Mouse (Mus musculus) spleen, adult 2 months (tissue): ENCODE results near the gene Sema6c. TPM values are rescaled to one million over a fixed set of nuclear protein-coding genes. Genes with fewer than 3 reads are reported as not detected.

Source experiments
- DNase-seq, 2 experiments: peaks; one replicate each; pipeline versions ENCODE4 v3.0.0 to v3.0.0-alpha.2; 2012 to 2021; ENCODE audit warnings: low spot score in 2 of 2, low read depth in 1 of 2
- H3K27ac ChIP-seq: fragments of 200-500 bp; 2 replicates; pipeline ENCODE4 v1.5.1; 2012; ENCODE audit warnings: low read length, inconsistent platforms; ENCODE audit not compliant: insufficient read depth
- H3K27me3 ChIP-seq: fragments of 200-500 bp; 2 replicates; pipeline ENCODE4 v1.6.1; 2012; ENCODE audit warnings: mild to moderate bottlenecking, moderate library complexity, low read length, inconsistent platforms; ENCODE audit not compliant: control insufficient read depth, insufficient read depth
- H3K36me3 ChIP-seq: fragments of 200-500 bp; 2 replicates; pipeline ENCODE4 v1.6.1; 2012; ENCODE audit warnings: mild to moderate bottlenecking, low read length, inconsistent platforms; ENCODE audit not compliant: control insufficient read depth, insufficient read depth
- H3K4me1 ChIP-seq: fragments of 200-500 bp; 2 replicates; pipeline ENCODE4 v1.6.1; 2011; ENCODE audit warnings: inconsistent platforms; ENCODE audit not compliant: control insufficient read depth, insufficient read depth, insufficient read length
- H3K4me3 ChIP-seq: fragments of 200-500 bp; 2 replicates; pipeline ENCODE4 v1.5.1; 2011; ENCODE audit warnings: mild to moderate bottlenecking, inconsistent platforms; ENCODE audit not compliant: insufficient read depth, insufficient read length; ENCODE audit errors: extremely low read depth
- CTCF ChIP-seq: fragments of 200-500 bp; IDR thresholded peaks from 2 replicates; pipeline ENCODE4 v1.5.1; 2011; ENCODE audit warnings: mild to moderate bottlenecking, inconsistent platforms; ENCODE audit not compliant: insufficient read depth, insufficient read length, insufficient replicate concordance; ENCODE audit errors: extremely low read depth
- POLR2A ChIP-seq: fragments of 200-500 bp; IDR thresholded peaks from 2 replicates; pipeline ENCODE4 v1.6.1; 2011; ENCODE audit warnings: low read depth, low read length, inconsistent platforms
- WGBS: fragments of 180-500 bp; shearing (Covaris S2); methylation state at CpG from one replicate; pipeline ENCODE4 v1.1.7; 2018; 5-methylcytosine and 5-hydroxymethylcytosine counted together
- polyA plus RNA-seq: library from polyadenylated mRNA; depleted of rRNA; stranded (reverse); fragments of >200 nt; gene quantifications from 2 replicates; pipeline ENCODE4 v1.2.3, GENCODE M21; 2012

Sema6c gene
- polyA plus RNA-seq, 1 experiment, result 2.2 TPM

DNA sequence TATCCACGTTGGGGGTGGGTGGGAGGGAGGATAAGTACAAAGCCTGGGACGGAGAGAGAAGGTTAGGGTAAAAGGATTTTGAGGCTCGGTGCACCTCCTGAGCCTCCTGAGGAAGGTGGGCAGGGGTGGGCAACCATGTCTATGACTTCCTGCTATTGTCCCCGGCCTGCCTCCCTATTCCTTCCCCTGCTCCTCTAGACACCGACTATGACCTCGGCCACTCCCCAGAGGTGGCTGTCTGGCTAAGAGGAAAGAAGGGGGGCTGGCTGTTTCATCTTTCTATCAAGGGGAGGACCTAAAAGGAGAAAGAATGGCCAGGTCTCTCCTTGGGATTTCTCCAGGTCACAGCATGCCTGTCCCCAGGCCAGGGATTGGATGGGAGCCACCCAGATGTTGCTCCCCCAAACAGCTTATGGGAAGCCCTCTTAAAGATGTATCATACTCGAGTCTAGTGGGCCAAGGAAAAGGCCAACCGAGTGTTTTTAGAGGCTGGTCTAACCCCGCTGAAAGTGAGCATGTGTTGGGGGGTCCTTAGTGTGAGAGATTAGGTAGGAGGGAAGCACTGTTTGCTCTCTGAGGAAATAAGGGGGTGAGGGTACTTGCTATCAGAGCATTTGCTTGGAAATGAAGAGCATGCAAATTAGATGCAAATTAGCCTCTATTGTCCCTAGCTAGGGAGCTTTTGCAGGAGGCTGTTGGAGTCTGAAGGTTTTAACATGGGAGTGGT lies 1.5 kb downstream of the Sema6c start:
- 38% methylated on average over 9 of the region's 9 CpGs for WGBS
- no peak overlapping the region for H3K27ac ChIP-seq
- H3K4me3 ChIP-seq, result no peak overlapping the region
- TF ChIP-seq POLR2A (no peak), CTCF (no peak)
- H3K27me3 ChIP-seq, result peaks cover 10% of the 10 kb centered on the region
- no peak for DNase-seq
- H3K4me1 ChIP-seq, result peaks cover 7% of the 10 kb centered on the region; the same call in 1 of the 2 replicates
- H3K36me3 ChIP-seq, result no peaks in the 10 kb centered on the region

DNA sequence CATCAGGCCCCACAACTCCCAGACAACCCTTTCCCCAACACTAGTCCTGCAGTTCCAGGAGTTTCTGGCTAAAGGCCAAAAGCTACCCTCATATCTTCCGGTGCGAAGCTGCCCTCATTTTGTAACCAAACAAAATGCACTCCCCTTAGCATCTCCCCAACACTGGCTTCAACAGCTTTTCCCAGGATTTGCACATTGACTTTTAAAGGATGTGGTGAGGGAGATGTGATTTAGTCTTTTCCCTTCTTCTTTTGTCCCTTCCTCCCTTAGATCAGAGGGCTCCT lies 2.0 kb downstream of the Sema6c start:
- DNase-seq, result no peak
- no peak for TF ChIP-seq POLR2A
- no peak for TF ChIP-seq CTCF
- WGBS, result 86% methylated on average over 2 of the region's 2 CpGs
- H3K4me1 ChIP-seq, result peaks cover 7% of the 10 kb centered on the region; the same call in 1 of the 2 replicates
- no peak overlapping the region for H3K4me3 ChIP-seq
- H3K27ac ChIP-seq, result no peak overlapping the region
- no peaks in the 10 kb centered on the region for H3K36me3 ChIP-seq
- H3K27me3 ChIP-seq, result peaks cover 10% of the 10 kb centered on the region

DNA sequence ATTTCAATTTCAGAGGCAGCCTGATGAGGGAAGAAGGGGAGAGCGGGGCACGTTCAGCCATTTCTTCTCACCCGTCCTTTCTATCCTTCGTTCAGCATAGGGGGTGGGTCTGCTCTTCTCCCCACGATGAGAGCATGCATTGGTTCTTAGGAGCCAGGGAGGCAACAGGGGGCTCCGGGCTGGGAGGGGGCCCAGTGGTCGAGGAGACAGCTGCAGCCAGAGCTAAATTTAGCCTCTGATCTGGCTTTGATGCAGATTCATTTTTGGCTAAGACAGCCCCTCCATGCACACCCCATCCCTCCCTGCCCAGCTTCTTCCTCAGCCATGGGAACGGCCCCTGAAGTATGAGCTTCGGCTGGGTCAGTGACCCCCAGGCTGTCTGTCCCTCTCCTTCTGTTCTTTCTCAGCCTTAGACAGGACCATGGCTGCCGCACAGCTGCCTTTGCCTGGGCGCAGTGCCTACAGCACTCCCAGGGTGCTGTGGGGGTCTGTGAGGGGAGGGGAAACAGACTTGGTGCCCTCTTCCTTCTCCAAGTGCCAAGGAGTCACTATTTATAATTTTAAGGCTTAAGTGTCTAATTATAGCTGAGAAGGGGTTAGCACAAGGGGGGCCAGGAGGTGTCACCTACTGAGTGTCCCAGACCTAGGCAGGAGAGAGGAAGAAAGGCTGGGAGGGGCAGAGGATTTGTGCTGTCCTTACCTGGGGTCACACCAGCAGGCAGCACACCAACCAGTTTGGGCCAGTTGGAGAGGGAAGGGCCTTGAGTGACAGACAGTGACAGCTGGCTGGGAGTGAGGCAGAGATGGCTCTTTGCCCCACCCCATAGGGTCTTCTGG lies 3.4 kb downstream of the Sema6c start:
- WGBS, result 68% methylated on average over 11 of the region's 11 CpGs
- H3K4me1 ChIP-seq, result peaks cover 7% of the 10 kb centered on the region; the same call in 1 of the 2 replicates
- TF ChIP-seq POLR2A (no peak), CTCF (no peak)
- H3K36me3 ChIP-seq, result no peaks in the 10 kb centered on the region
- H3K4me3 ChIP-seq, result no peak overlapping the region
- H3K27me3 ChIP-seq, result peaks cover 10% of the 10 kb centered on the region
- DNase-seq, result no peak
- H3K27ac ChIP-seq, result no peak overlapping the region

DNA sequence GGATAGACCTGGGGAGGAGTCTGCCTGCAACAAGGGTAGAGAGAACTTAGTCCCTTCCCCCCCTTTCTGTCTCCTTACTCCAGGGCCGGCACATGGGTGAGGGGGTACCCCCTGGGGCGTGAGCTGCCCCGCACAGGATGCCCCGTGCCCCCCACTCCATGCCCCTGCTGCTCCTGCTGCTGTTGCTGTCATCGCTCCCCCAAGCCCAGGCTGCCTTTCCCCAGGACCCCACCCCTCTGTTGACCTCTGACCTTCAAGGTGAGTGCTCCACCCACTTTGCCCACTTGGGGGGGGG lies 3.9 kb downstream of the Sema6c start:
- no peak for TF ChIP-seq POLR2A
- no peak for TF ChIP-seq CTCF
- H3K27me3 ChIP-seq, result peaks cover 10% of the 10 kb centered on the region
- WGBS, result 91% methylated on average over 5 of the region's 5 CpGs

DNA sequence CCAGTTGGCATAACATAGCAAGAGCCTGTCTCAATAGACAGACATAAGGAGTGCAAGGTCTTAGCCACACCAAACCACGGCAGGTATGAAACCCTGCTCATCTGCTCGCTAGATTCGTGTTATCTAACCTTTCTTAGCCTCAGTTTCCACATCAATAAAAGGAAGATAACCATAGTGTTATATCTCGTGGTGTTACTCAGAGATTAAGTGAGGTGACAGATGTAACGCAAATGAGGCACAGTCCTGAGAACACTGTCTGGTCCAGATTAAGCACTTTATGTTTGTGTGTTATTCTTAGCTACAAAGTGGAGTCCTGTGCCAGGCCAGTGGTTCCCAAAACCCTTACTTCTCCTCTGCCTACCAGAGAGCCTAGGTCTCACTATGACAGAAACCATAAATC lies 4.6 kb downstream of the Sema6c start:
- TF ChIP-seq CTCF (no peak), POLR2A (no peak)
- Histone ChIP-seq H3K4me3 (no peak overlapping the region), H3K27ac (no peak overlapping the region), H3K4me1 (peaks cover 3% of the 10 kb centered on the region; the same call in 1 of the 2 replicates), H3K27me3 (peaks cover 10% of the 10 kb centered on the region), H3K36me3 (no peaks in the 10 kb centered on the region)
- WGBS, result 58% methylated on average over 5 of the region's 5 CpGs
- no peak for DNase-seq

More for the DNA sequence above, 3.9 kb downstream of the Sema6c start:
- Histone ChIP-seq H3K4me3 (no peak overlapping the region), H3K27ac (no peak overlapping the region), H3K36me3 (no peaks in the 10 kb centered on the region), H3K4me1 (peaks cover 7% of the 10 kb centered on the region; the same call in 1 of the 2 replicates)
- no peak for DNase-seq

DNA sequence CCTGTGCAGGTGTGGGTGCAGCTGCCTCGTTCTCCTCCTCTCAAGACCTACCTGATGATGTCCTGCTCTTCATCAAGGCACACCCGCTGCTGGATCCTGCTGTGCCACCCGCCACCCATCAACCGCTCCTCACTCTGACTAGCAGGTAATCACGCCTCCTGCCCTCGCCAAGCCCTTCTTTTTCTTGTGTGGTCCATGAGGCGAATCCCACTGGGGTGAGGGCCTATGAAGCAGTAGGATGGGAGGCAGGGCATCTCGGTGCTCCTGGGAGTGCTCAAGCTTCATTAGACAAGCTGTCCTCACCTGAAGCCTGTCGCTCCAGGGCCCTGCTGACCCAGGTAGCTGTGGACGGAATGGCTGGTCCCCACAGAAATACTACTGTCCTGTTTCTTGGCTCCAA lies 9.7 kb downstream of the Sema6c start:
- no peak for TF ChIP-seq CTCF
- TF ChIP-seq POLR2A, result no peak
- 92% methylated on average over 10 of the region's 10 CpGs for WGBS
- no peaks in the 10 kb centered on the region for H3K36me3 ChIP-seq
- no peak overlapping the region for H3K4me3 ChIP-seq
- no peak for DNase-seq
- H3K27ac ChIP-seq, result no peak overlapping the region
- peaks cover 14% of the 10 kb centered on the region for H3K27me3 ChIP-seq
- peaks cover 7% of the 10 kb centered on the region for H3K4me1 ChIP-seq

DNA sequence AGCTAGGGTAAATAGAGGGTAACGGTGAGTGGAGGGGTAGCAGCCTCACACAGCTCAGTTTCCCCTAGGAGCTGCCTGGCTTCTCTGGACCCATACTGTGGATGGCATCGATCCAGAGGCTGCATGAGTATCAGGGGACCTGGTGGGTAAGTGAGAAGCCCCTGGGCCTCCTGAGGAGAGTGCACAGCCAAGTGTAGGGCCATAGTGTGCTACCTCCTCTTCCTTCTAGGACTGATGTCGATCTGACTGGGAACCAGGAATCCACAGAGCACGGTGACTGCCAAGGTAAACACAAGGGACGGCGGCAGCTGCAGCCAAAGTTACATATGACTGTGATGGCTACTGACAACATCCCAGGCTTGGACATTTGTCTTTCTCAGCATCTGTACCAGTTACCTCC lies 10.8 kb downstream of the Sema6c start:
- 95% methylated on average over 6 of the region's 6 CpGs for WGBS
- Histone ChIP-seq H3K27ac (no peak overlapping the region), H3K36me3 (no peaks in the 10 kb centered on the region), H3K4me3 (no peak overlapping the region), H3K4me1 (peaks cover 7% of the 10 kb centered on the region), H3K27me3 (peaks cover 14% of the 10 kb centered on the region)
- no peak for DNase-seq
- no peak for TF ChIP-seq POLR2A
- TF ChIP-seq CTCF, result no peak
